Mouse (Mus musculus) heart, adult 2 months (tissue): ENCODE data around the gene Ap5b1. TPM values are rescaled to one million over a fixed set of nuclear protein-coding genes. Genes with fewer than 3 reads are reported as not detected.

ENCODE experiments used
- DNase-seq, 2 experiments: peaks; one replicate each; pipeline ENCODE4 v3.0.0; 2021
- H3K27ac ChIP-seq: fragments of 200-600 bp; 2 replicates; pipeline ENCODE4 v1.8.1; 2022
- H3K27me3 ChIP-seq: fragments of 200-500 bp; 2 replicates; pipeline ENCODE4 v1.6.1; 2012; ENCODE audit warnings: mild to moderate bottlenecking, low read length, inconsistent platforms, mixed read lengths; ENCODE audit not compliant: control insufficient read depth, insufficient read depth
- H3K36me3 ChIP-seq: fragments of 200-500 bp; 2 replicates; pipeline ENCODE4 v1.6.1; 2012; ENCODE audit warnings: low read length, inconsistent platforms; ENCODE audit not compliant: control insufficient read depth, insufficient read depth
- H3K4me1 ChIP-seq: fragments of 200-500 bp; 2 replicates; pipeline ENCODE4 v1.6.1; 2011; ENCODE audit warnings: low read length; ENCODE audit not compliant: control insufficient read depth, insufficient read depth
- H3K4me3 ChIP-seq: fragments of 200-600 bp; 2 replicates; pipeline ENCODE4 v1.8.1; 2022
- H3K79me2 ChIP-seq: fragments of 200-500 bp; replicated peaks from 2 replicates; pipeline ENCODE4 v1.6.1; 2012; ENCODE audit warnings: mild to moderate bottlenecking, inconsistent platforms, low read length, moderate library complexity, mixed read lengths; ENCODE audit not compliant: control insufficient read depth, insufficient read depth
- H3K9ac ChIP-seq: fragments of 200-500 bp; 2 replicates; pipeline ENCODE4 v1.6.1; 2012; ENCODE audit warnings: low read depth, mild to moderate bottlenecking, control low read depth, inconsistent platforms, low read length, mixed read lengths
- CTCF ChIP-seq: fragments of 200-600 bp; IDR thresholded peaks from 2 replicates; pipeline ENCODE4 v1.8.1; 2022; ENCODE audit warnings: antibody characterized with exemption, mild to moderate bottlenecking, moderate library complexity
- EP300 ChIP-seq: fragments of 200-500 bp; IDR thresholded peaks from 2 replicates; pipeline ENCODE4 v1.6.1; 2011; ENCODE audit warnings: low read depth, low read length, control low read depth; ENCODE audit not compliant: insufficient read depth
- POLR2A ChIP-seq: fragments of 200-500 bp; IDR thresholded peaks from 2 replicates; pipeline ENCODE4 v1.6.1; 2011; ENCODE audit warnings: mild to moderate bottlenecking, low read depth, low read length, control low read depth; ENCODE audit not compliant: insufficient read depth
- WGBS: fragments of 180-500 bp; shearing (Covaris S2); methylation state at CpG from one replicate; pipeline ENCODE4 v1.1.7; 2018; 5-methylcytosine and 5-hydroxymethylcytosine counted together
- intact Hi-C: fragments of 180-260 bp; cut with DNase I; formaldehyde crosslinking; loops from one replicate; pipeline ENCODE4 v1.15.1; 2025
- polyA plus RNA-seq: library from polyadenylated mRNA; depleted of rRNA; stranded (reverse); fragments of >200 nt; gene quantifications from 2 replicates; pipeline ENCODE4 v1.2.3, GENCODE M21; 2012
- total RNA-seq, 2 experiments: library from RNA; stranded (reverse); gene quantifications; 2 replicates each; pipeline ENCODE4 v1.2.3; 2021

The Ap5b1 gene
- total and polyA plus RNA-seq, 3 experiments: 3.0 to 3.3 (median 3.1) TPM

DNA sequence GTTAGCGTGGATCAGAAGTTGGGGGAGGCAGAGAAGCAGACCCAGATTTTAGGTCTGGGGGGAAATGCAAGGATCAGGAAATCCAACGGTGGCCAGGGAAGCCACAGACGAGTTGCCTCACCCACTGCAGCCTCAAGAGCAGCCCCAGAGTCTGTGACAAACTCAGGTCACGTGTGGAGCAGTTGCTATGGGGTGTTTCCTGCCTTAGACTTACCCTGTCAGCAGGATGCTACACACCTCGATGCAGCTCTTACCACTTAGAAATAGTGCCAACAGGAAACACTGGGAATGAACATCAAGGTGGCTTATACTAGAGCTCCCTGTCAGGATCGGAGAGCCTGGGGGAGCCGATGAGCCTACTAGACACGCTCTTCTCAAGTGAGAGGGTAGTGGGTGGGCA lies 35.3 kb upstream of the Ap5b1 start:
- peaks cover 2% of the 10 kb centered on the region for H3K4me1 ChIP-seq
- H3K27ac ChIP-seq: no peak overlapping the region
- intact Hi-C loops: no loop called here
- TF ChIP-seq POLR2A (no peak), CTCF (no peak), EP300 (no peak)
- no peak for DNase-seq
- 63% methylated on average over 8 of the region's 8 CpGs for WGBS
- no peaks in the 10 kb centered on the region for H3K27me3 ChIP-seq
- H3K79me2 ChIP-seq: no peaks in the 10 kb centered on the region
- H3K9ac ChIP-seq: no peak overlapping the region
- H3K36me3 ChIP-seq: no peaks in the 10 kb centered on the region
- no peak overlapping the region for H3K4me3 ChIP-seq

DNA sequence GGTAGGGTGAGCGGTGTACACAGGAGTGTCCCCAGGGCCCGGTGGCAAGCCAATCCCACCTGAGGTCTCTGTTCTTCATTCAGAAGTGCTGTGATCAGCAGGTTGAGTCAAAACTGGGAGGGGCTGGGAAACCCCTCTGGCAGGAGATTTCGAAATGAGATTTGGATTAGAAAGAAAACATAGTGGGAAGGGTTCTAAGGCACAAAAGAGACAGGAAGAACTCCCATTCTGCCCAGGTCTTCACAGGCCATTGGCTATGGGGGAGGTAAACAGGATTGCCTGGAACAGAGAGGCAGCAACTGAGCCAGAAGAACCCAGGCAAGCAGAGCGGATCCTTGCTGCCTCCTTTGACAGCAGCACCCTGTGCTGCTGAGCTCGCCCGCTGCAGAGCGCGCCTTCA lies 29.0 kb upstream of the Ap5b1 start:
- H3K27me3 ChIP-seq: no peaks in the 10 kb centered on the region
- 78% methylated on average over 8 of the region's 8 CpGs for WGBS
- H3K79me2 ChIP-seq: no peaks in the 10 kb centered on the region
- DNase-seq: no peak
- no peak for TF ChIP-seq EP300
- TF ChIP-seq CTCF: no peak
- no peak for TF ChIP-seq POLR2A
- intact Hi-C loops: no loop called here
- no peak overlapping the region for H3K9ac ChIP-seq
- H3K27ac ChIP-seq: no peak overlapping the region
- no peaks in the 10 kb centered on the region for H3K4me1 ChIP-seq
- H3K4me3 ChIP-seq: no peak overlapping the region
- no peaks in the 10 kb centered on the region for H3K36me3 ChIP-seq

DNA sequence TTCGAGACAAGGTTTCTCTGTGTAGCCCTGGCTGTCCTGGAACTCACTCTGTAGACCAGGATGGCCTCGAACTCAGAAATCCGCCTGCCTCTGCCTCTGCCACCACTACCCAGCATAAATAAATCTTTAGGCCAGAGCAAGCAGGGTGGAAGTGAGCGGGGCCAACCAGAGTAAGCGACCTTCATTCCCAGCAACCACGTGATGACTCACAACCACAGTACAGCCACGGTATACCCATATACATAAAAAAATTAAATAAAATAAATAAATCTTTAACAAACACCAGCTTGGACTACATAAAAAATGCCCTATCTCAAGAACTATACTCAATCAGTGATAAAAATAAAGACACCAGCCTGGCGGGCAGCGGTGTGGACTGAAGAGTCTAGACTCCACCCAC lies 24.5 kb upstream of the Ap5b1 start:
- no peaks in the 10 kb centered on the region for H3K79me2 ChIP-seq
- no peaks in the 10 kb centered on the region for H3K4me1 ChIP-seq

DNA sequence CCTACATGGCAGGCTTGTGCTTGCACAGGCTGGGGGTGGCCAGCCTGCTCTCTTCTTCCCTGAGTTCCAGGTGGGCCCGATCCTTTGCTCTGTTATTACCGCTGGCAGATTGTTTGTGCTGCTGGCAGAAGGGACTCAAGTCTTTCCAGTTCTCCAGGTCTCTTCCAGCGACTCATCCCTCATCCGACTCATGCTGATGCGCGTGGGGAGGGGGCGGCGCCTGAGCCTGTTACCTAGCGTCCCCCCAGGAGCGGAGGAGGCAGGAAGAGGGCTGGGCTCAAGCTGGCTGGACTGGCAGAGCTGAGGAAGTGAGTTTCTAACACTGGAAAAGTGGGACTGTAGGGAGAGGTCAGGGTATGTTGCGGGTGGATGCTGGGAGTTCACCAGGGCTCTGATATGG lies 23.8 kb upstream of the Ap5b1 start:
- H3K4me3 ChIP-seq: no peak overlapping the region
- no peaks in the 10 kb centered on the region for H3K4me1 ChIP-seq
- intact Hi-C loops: no loop called here
- H3K27ac ChIP-seq: no peak overlapping the region
- 54% methylated on average over 11 of the region's 11 CpGs for WGBS
- no peaks in the 10 kb centered on the region for H3K79me2 ChIP-seq
- DNase-seq: no peak
- H3K9ac ChIP-seq: no peak overlapping the region
- no peaks in the 10 kb centered on the region for H3K27me3 ChIP-seq
- H3K36me3 ChIP-seq: no peaks in the 10 kb centered on the region
- TF ChIP-seq EP300 (no peak), CTCF (no peak), POLR2A (no peak)

More for the DNA sequence above, 24.5 kb upstream of the Ap5b1 start:
- Histone ChIP-seq H3K27me3 (no peaks in the 10 kb centered on the region), H3K4me3 (no peak overlapping the region), H3K27ac (no peak overlapping the region), H3K36me3 (no peaks in the 10 kb centered on the region), H3K9ac (no peak overlapping the region)
- intact Hi-C loops: no loop called here
- TF ChIP-seq CTCF: no peak
- TF ChIP-seq POLR2A: no peak
- no peak for TF ChIP-seq EP300
- WGBS: 84% methylated on average over 9 of the region's 9 CpGs
- DNase-seq: no peak

DNA sequence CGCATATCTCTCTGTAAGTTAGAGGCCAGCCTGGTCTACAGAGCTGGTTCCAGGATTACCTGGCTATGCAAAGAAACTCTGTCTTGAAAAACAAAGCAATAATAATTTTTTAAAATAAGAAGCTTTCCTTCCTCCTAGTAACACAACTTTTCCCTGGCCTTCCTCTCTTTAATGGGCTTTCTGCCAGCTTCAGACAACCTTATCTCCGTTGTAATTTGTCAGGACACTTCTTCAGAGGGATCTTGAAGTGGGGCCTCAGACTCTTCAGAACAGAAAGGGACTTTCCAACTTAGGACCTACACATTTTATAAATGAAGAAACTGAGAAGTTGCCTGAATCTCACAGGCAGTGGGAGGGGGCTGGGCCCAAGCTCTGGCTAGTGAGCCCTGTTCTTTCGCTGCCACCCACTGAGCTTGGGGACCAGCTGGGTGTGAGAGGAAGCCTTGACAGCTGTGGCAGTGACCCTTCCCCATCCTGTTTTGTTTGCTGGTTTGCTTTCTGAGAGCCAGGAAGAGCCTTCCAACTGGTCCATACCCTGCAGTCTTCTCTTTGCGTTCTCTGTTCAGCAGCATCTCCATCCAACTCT lies 20.3 kb upstream of the Ap5b1 start:
- no peaks in the 10 kb centered on the region for H3K36me3 ChIP-seq
- H3K4me1 ChIP-seq: no peaks in the 10 kb centered on the region
- no peak for TF ChIP-seq POLR2A
- TF ChIP-seq EP300: no peak
- TF ChIP-seq CTCF: no peak
- WGBS: 51% methylated on average over 4 of the region's 4 CpGs
- no peaks in the 10 kb centered on the region for H3K27me3 ChIP-seq
- no peaks in the 10 kb centered on the region for H3K79me2 ChIP-seq
- intact Hi-C loops: no loop called here
- no peak for DNase-seq
- H3K9ac ChIP-seq: no peak overlapping the region
- H3K27ac ChIP-seq: no peak overlapping the region
- H3K4me3 ChIP-seq: no peak overlapping the region

DNA sequence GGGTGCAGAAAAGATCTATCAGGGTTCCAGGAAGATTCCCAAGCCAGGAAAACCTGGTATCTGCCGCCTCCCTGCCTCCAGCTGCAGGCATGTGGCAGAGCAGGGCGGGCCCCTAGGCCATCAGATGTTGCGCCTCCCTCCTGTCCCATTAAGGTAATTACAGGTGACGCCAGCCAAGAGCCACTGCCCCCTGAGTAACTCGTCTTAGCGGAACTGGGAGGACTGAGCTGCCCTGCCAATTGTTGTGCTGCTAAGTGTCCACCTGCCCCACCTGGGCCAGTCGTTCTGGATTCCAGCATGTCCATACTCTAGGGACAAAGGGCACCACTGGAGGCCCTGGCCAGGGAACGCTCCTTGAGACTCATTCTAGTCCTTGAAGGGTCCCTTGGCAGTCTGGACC lies 14.0 kb upstream of the Ap5b1 start:
- intact Hi-C loops: no loop called here
- DNase-seq: no peak
- H3K9ac ChIP-seq: no peak overlapping the region
- H3K27me3 ChIP-seq: peaks cover 4% of the 10 kb centered on the region
- no peaks in the 10 kb centered on the region for H3K79me2 ChIP-seq
- no peak overlapping the region for H3K27ac ChIP-seq
- H3K4me3 ChIP-seq: no peak overlapping the region
- no peaks in the 10 kb centered on the region for H3K4me1 ChIP-seq
- no peaks in the 10 kb centered on the region for H3K36me3 ChIP-seq
- no peak for TF ChIP-seq CTCF
- TF ChIP-seq EP300: no peak
- no peak for TF ChIP-seq POLR2A
- 73% methylated on average over 8 of the region's 8 CpGs for WGBS
